Mouse (Mus musculus) G1E (cell line): Measurements from ENCODE around the gene A930002H24Rik.

Source experiments
- CTCF ChIP-seq: IDR thresholded peaks from 2 replicates; pipeline ENCODE4 v1.5.1; 2012; ENCODE audit warnings: low read depth, low read length, inconsistent platforms, mixed read lengths
- POLR2AphosphoS5 ChIP-seq: IDR thresholded peaks from 2 replicates; pipeline ENCODE4 v1.6.1; 2012; ENCODE audit warnings: low read depth, low read length, inconsistent platforms; ENCODE audit not compliant: insufficient replicate concordance

GRCm38 (mm10) chr17:63890611-63891010 is 27.0 kb upstream of the A930002H24Rik start:
- TF ChIP-seq CTCF (no peak), POLR2AphosphoS5 (no peak)
